Mouse (Mus musculus) adrenal gland, postnatal 0 days (tissue): Measurements from ENCODE around the gene Gnb1l. TPM values are rescaled to one million over a fixed set of nuclear protein-coding genes. Genes with fewer than 3 reads are reported as not detected.

Experiments used
- polyA plus RNA-seq: library from polyadenylated mRNA; unstranded; fragments of >200 nt; fragmentation: Nextera tagmentation; extraction: Ambion mirVana; gene quantifications from 2 replicates; pipeline ENCODE4 v1.2.1, GENCODE M21; 2015

Gnb1l gene
- 8.8 and 11.4 TPM in 2 replicates for polyA plus RNA-seq

GRCm38 (mm10) chr16:18498558-18498990 is at the start of gene Gnb1l, which contains the start of gene Rtl10:
Gene Gnb1l (plus strand): TSS chr16:18498713.
Gene Rtl10 (plus strand): TSS chr16:18498901.

GRCm38 (mm10) chr16:18589804-18590790 is 91.6 kb downstream of the Gnb1l start, which contains the start of gene Tbx1:
Gene Tbx1 (minus strand): TSS chr16:18590671.

Other genes with a start within 250 kb of the Gnb1l start
- gene Ranbp1, start 250.0 kb upstream of the Gnb1l start, polyA plus RNA-seq = 348 and 379 TPM in 2 replicates
- 0.58 and 2.1 TPM in 2 replicates for gene Gm49776, start 240.4 kb upstream of the Gnb1l start, polyA plus RNA-seq
- 10.4 and 10.8 TPM in 2 replicates for gene Dgcr8, start 209.5 kb upstream of the Gnb1l start, polyA plus RNA-seq
- gene Tango2, start 150.6 kb upstream of the Gnb1l start, polyA plus RNA-seq = 53.7 and 54.3 TPM in 2 replicates
- gene Arvcf, start 150.5 kb upstream of the Gnb1l start, polyA plus RNA-seq = 20.3 and 24.3 TPM in 2 replicates
- 37.9 and 76.8 TPM in 2 replicates for gene Txnrd2, start 72.3 kb upstream of the Gnb1l start, polyA plus RNA-seq
- gene Comt, start 71.9 kb upstream of the Gnb1l start, polyA plus RNA-seq = 116 and 160 TPM in 2 replicates
- gene Rtl10, start 188 bp downstream of the Gnb1l start, polyA plus RNA-seq = 0.47 and 0.90 TPM in 2 replicates
- 0.11 TPM in 1 of 2 replicates, not detected in the other for gene Tbx1, start 92.0 kb downstream of the Gnb1l start, polyA plus RNA-seq
- gene Gp1bb, start 123.7 kb downstream of the Gnb1l start, polyA plus RNA-seq = 2.4 and 5.6 TPM in 2 replicates
- 1.7 and 2.3 TPM in 2 replicates for gene Gm49601, start 127.7 kb downstream of the Gnb1l start, polyA plus RNA-seq
- gene Sept5, start 131.2 kb downstream of the Gnb1l start, polyA plus RNA-seq = 15.3 and 32.9 TPM in 2 replicates